Mouse (Mus musculus) hindbrain, embryonic 12.5 days (tissue): Measurements from ENCODE around the gene Dars2. TPM values are rescaled to one million over a fixed set of nuclear protein-coding genes. Genes with fewer than 3 reads are reported as not detected.
"Not testable (repeated sequence)": the region's sequence is repeated elsewhere in the genome, so short reads cannot be mapped to it uniquely, and the experiment has no call there.

Source experiments
- ATAC-seq: fragments of 200-750 bp; cut with Nextera tagmentation; 2 replicates; pipeline ENCODE4 v1.8.0; 2017; ENCODE audit warnings: moderate TSS enrichment; ENCODE audit not compliant: low FRiP score
- H3K27ac ChIP-seq: fragments of 300-500 bp; sonication (generic); 2 replicates; pipeline ENCODE4 v1.5.1; 2016; ENCODE audit warnings: mild to moderate bottlenecking
- H3K27me3 ChIP-seq: fragments of 300-500 bp; sonication (generic); 2 replicates; pipeline ENCODE4 v1.6.1; 2016; ENCODE audit warnings: mild to moderate bottlenecking
- H3K36me3 ChIP-seq: fragments of 300-500 bp; sonication (generic); 2 replicates; pipeline ENCODE4 v1.6.1; 2016; ENCODE audit warnings: mild to moderate bottlenecking
- H3K4me1 ChIP-seq: fragments of 300-500 bp; sonication (generic); 2 replicates; pipeline ENCODE4 v1.6.1; 2016
- H3K4me2 ChIP-seq: fragments of 300-500 bp; sonication (generic); replicated peaks from 2 replicates; pipeline ENCODE4 v1.6.1; 2016; ENCODE audit warnings: mild to moderate bottlenecking
- H3K4me3 ChIP-seq: fragments of 300-500 bp; sonication (generic); 2 replicates; pipeline ENCODE4 v1.5.1; 2016; ENCODE audit warnings: mild to moderate bottlenecking
- H3K9ac ChIP-seq: fragments of 300-500 bp; sonication (generic); 2 replicates; pipeline ENCODE4 v1.6.1; 2016; ENCODE audit warnings: mild to moderate bottlenecking, moderate library complexity
- H3K9me3 ChIP-seq: fragments of 300-500 bp; sonication (generic); replicated peaks from 2 replicates; pipeline ENCODE4 v1.6.1; 2016; ENCODE audit warnings: mild to moderate bottlenecking
- WGBS: fragments of 180-500 bp; shearing (Covaris S2); methylation state at CpG from one replicate; pipeline ENCODE4 v1.1.7; 2016; 5-methylcytosine and 5-hydroxymethylcytosine counted together
- polyA plus RNA-seq: library from polyadenylated mRNA; unstranded; fragments of >200 nt; fragmentation: Nextera tagmentation; extraction: Ambion mirVana; gene quantifications from 2 replicates; pipeline ENCODE4 v1.2.1, GENCODE M21; 2016

Gene Dars2
- polyA plus RNA-seq, 1 experiment from 2014 or later, result 33.5 TPM

DNA sequence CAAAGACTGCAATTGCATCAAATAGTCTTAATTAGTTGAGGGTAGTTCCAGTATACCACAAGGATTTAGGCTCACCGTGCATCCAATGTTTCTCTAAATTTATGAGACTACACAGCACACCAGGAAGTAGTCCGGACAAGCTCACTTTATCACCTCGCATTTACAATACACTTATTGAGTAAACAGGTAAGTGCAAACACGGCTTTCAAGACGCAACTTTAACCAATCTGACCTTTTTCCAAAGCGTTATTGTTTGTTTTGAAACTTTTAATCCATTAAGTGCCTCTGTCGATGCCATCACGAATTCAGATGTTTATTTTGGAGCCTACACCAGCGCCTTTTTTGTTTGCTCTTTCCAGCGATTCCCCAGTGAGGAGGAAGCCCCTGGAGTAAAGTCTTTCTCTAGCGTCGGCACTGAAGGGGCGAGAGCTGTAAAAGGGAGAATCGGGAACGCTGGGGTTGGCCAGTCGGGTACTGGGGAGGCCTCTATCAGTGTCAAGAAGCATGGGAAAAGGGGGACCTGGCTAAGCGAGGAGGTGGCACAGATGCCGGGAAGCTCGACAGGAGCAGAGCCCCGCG, 36.5 kb downstream of the Dars2 start:
- peak overlapping the region; percentile 87 for H3K27ac ChIP-seq
- H3K9me3 ChIP-seq, result no peaks in the 10 kb centered on the region
- ATAC-seq, result no peak
- H3K4me2 ChIP-seq, result peak overlapping the region; percentile 53
- no peaks in the 10 kb centered on the region for H3K27me3 ChIP-seq
- peaks cover 45% of the 10 kb centered on the region for H3K36me3 ChIP-seq
- peak overlapping the region; percentile 89 for H3K9ac ChIP-seq
- 3% methylated on average over 21 of the region's 21 CpGs for WGBS
- H3K4me3 ChIP-seq, result peak overlapping the region; percentile 81
- peaks cover 23% of the 10 kb centered on the region for H3K4me1 ChIP-seq

DNA sequence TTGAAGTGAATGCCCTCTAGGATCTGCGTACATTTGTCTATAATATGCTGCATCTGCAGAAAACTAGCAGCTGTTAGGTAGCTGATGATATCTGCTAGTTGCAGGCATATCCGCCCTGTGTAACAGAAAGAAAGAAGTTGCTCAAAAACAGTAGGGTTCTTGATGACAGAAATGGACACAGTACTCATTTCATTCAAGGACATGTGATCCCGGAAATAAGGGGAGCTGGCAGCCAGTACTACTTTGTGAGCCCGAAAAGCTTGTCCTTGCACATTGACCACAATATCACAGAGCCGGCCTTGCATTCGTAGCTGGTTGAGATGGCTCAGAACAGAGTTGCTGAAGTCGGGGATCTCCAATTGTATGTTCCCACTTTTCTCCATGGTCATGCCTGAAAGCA, 38.1 kb downstream of the Dars2 start:
- Histone ChIP-seq H3K4me1 (peaks cover 17% of the 10 kb centered on the region), H3K4me2 (no peak overlapping the region), H3K27ac (no peak overlapping the region), H3K9ac (no peak overlapping the region), H3K9me3 (no peaks in the 10 kb centered on the region), H3K27me3 (no peaks in the 10 kb centered on the region), H3K36me3 (peaks cover 32% of the 10 kb centered on the region), H3K4me3 (no peak overlapping the region)
- no peak for ATAC-seq
- WGBS, result 92% methylated on average over 7 of the region's 7 CpGs

DNA sequence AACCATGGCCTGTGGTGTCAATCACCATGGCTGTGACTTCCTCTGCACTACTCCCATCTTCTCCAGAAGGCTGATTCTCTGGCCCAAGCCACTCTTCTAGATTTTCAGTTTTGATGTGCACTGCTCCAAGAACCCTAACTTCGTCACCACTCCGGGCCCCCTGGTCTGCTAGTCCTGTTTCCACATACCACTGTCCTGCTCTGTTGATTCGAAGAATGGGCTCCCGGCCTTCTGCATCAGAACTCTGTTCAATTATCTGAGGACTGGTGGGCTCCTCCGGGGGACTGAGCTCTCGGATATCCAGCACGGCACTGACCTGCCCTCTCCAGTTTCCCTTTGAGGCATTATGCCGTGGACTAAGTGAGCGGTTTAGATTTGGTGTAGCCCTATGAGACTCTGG, 38.6 kb downstream of the Dars2 start:
- no peaks in the 10 kb centered on the region for H3K9me3 ChIP-seq
- H3K4me2 ChIP-seq, result no peak overlapping the region
- peaks cover 14% of the 10 kb centered on the region for H3K4me1 ChIP-seq
- H3K4me3 ChIP-seq, result no peak overlapping the region
- 88% methylated on average over 9 of the region's 9 CpGs for WGBS
- ATAC-seq, result no peak
- H3K27ac ChIP-seq, result no peak overlapping the region
- peaks cover 34% of the 10 kb centered on the region for H3K36me3 ChIP-seq
- no peak overlapping the region for H3K9ac ChIP-seq
- H3K27me3 ChIP-seq, result no peaks in the 10 kb centered on the region

- Histone ChIP-seq H3K36me3 (peaks cover 35% of the 10 kb centered on the region), H3K9ac (no peak overlapping the region), H3K27ac (no peak overlapping the region), H3K4me1 (peaks cover 8% of the 10 kb centered on the region), H3K4me2 (no peak overlapping the region), H3K27me3 (no peaks in the 10 kb centered on the region), H3K9me3 (no peaks in the 10 kb centered on the region), H3K4me3 (no peak overlapping the region)
- WGBS, result 94% methylated on average over 3 of the region's 3 CpGs
- no peak for ATAC-seq
Measured at GRCm38 (mm10) chr1:161030058-161030457, 40.4 kb downstream of the Dars2 start.

GRCm38 (mm10) chr1:161028427-161028826, 42.0 kb downstream of the Dars2 start:
- 93% methylated on average over 1 of the region's 1 CpGs for WGBS
- H3K36me3 ChIP-seq, result peaks cover 35% of the 10 kb centered on the region
- H3K9ac ChIP-seq, ATAC-seq, H3K27ac ChIP-seq, H3K27me3 ChIP-seq, H3K4me1 ChIP-seq, H3K9me3 ChIP-seq, H3K4me2 ChIP-seq, H3K4me3 ChIP-seq: not testable (repeated sequence)

DNA sequence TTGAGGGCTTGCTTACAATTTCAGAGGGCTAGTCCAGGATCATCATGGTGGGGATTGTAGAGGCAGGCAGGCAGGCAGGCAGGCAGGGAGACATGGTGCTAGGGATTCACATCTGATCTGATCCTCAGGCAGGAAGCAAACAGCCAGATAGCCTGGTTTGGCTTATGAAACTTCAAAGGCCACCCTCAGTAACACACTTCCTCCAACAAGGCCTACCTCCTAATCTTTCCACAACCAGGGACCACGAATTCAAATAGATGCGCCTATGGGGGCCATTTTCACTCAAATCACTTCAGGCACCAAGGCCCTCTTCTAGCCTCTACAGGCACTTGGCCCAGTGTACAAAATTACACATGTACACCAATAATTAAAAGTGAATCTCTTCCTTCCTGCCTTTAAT, 43.3 kb downstream of the Dars2 start:
- no peak overlapping the region for H3K9ac ChIP-seq
- H3K4me2 ChIP-seq, result no peak overlapping the region
- 83% methylated on average over 2 of the region's 2 CpGs for WGBS
- peaks cover 35% of the 10 kb centered on the region for H3K36me3 ChIP-seq
- no peak overlapping the region for H3K4me3 ChIP-seq
- H3K27me3 ChIP-seq, result no peaks in the 10 kb centered on the region
- no peak for ATAC-seq
- no peaks in the 10 kb centered on the region for H3K4me1 ChIP-seq
- no peaks in the 10 kb centered on the region for H3K9me3 ChIP-seq
- no peak overlapping the region for H3K27ac ChIP-seq

DNA sequence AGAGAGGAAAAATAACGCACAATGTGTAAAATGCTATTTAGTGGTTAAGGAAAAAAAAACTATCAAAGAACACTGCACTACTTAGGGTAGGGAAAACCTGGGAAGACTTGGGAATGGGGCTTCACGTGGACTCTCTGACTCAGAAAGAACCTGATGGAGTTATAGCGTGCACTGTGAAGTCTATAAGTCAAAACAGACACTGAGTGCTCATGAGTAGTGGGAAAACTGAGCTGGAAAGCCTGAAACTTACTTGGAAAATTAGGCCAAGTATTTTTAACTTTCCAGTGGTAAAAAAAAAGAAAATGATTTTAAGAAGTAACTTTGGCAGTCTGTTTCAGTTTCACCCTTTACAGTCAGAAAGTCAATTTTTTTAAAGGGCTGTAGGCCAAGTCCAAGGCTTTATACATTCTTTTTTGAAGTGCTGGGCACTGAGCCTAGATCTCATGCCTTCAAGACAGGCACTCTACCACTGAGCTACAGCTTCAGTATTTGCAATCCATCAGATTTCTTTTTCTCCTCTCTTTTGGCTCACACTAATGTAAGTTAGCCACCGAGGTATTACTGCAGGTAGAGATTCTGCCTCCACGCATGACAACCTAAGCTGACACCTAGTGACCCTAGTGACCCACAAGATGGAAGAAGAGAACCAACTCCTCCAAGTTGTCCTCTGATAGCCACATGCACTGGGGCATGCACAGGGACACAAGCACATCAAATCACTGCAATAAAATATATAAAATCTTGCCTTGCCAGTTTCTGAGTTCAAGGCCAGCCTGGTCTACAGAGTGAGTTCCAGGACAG, 44.8 kb downstream of the Dars2 start:
- 83% methylated on average over 5 of the region's 5 CpGs for WGBS
- no peak overlapping the region for H3K27ac ChIP-seq
- H3K36me3 ChIP-seq, result peaks cover 26% of the 10 kb centered on the region
- H3K9ac ChIP-seq, result no peak overlapping the region
- H3K4me1 ChIP-seq, result no peaks in the 10 kb centered on the region
- H3K4me2 ChIP-seq, result no peak overlapping the region
- no peaks in the 10 kb centered on the region for H3K27me3 ChIP-seq
- no peaks in the 10 kb centered on the region for H3K9me3 ChIP-seq
- no peak for ATAC-seq
- H3K4me3 ChIP-seq, result no peak overlapping the region

DNA sequence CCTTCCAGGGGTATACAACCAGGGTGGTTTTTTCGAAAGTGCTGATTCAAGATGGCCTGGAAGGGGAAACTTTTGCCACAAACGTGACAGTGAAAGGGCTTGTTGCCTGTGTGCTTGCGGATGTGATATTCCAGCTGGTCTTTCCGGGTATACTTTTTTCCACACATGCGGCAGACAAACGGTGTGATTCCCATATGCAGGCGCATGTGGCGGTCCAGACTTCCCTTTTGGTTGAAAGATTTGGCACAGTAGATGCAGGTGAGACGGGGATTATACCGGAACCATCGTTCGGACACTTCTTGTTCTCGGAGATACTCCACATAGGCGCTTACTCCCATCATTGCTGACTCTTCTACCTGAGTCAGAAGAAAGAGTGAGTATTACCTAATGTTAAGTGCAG, 50.4 kb downstream of the Dars2 start:
- Histone ChIP-seq H3K4me1 (no peaks in the 10 kb centered on the region), H3K27me3 (no peaks in the 10 kb centered on the region), H3K9me3 (no peaks in the 10 kb centered on the region), H3K9ac (no peak overlapping the region), H3K4me3 (no peak overlapping the region), H3K4me2 (no peak overlapping the region), H3K27ac (no peak overlapping the region), H3K36me3 (peaks cover 39% of the 10 kb centered on the region)
- ATAC-seq, result no peak
- 94% methylated on average over 14 of the region's 14 CpGs for WGBS

DNA sequence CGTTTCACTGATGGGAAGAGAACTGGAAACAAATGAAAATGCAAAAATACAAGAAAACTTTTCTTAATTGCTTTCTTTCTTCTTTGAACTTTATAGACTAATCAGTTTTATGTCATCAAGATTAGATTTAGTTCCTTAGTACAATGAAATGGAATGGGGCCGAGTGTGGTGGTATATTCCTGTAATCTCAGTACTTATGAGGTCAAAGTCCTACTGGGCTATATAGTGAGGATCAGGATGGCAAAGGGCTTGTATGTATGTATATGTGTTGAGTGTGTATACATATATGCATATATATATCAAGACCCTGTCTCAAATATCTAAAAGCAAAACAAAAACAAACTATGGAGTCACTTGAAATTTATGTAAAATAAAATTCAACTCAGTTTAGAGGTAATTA, 54.1 kb downstream of the Dars2 start:
- Histone ChIP-seq H3K27me3 (no peaks in the 10 kb centered on the region), H3K9me3 (no peaks in the 10 kb centered on the region), H3K9ac (no peak overlapping the region), H3K36me3 (peaks cover 47% of the 10 kb centered on the region), H3K4me3 (no peak overlapping the region), H3K27ac (no peak overlapping the region), H3K4me1 (no peaks in the 10 kb centered on the region), H3K4me2 (no peak overlapping the region)
- 91% methylated on average over 2 of the region's 2 CpGs for WGBS
- ATAC-seq, result no peak

GRCm38 (mm10) chr1:161010436-161010835, 60.0 kb downstream of the Dars2 start:
- Histone ChIP-seq H3K27ac (no peak overlapping the region), H3K36me3 (peaks cover 22% of the 10 kb centered on the region), H3K27me3 (no peaks in the 10 kb centered on the region), H3K4me3 (no peak overlapping the region), H3K4me2 (no peak overlapping the region), H3K9ac (no peak overlapping the region), H3K9me3 (no peaks in the 10 kb centered on the region), H3K4me1 (no peaks in the 10 kb centered on the region)
- ATAC-seq, result no peak
- 92% methylated on average over 4 of the region's 4 CpGs for WGBS

GRCm38 (mm10) chr1:161008038-161008437, 62.4 kb downstream of the Dars2 start:
- ATAC-seq, result no peak
- Histone ChIP-seq H3K9ac (no peak overlapping the region), H3K27ac (no peak overlapping the region), H3K9me3 (no peaks in the 10 kb centered on the region), H3K36me3 (peaks cover 20% of the 10 kb centered on the region), H3K27me3 (no peaks in the 10 kb centered on the region), H3K4me2 (no peak overlapping the region), H3K4me1 (no peaks in the 10 kb centered on the region), H3K4me3 (no peak overlapping the region)
- WGBS, result 98% methylated on average over 2 of the region's 2 CpGs

DNA sequence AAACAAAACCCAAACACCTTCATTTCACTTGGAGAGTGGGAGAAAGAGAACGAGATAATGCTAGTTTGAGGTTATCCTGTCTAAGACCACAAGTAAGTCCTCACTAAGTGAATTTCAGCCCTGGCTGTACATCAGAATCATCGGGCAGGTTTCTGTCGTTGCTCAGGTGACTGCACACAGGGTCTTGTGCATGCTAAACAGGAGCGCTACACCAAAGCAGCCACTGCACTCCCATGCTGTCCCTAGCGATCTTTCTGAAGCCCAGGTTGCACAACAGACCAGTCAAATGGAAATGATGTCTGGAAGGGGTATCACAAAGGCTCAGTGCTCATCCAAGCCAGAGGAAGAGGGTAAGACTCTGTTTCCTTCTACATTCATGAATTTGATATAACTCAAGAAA, 64.0 kb downstream of the Dars2 start:
- Histone ChIP-seq H3K36me3 (peaks cover 10% of the 10 kb centered on the region; the same call in 1 of the 2 replicates), H3K4me1 (no peaks in the 10 kb centered on the region), H3K4me2 (no peak overlapping the region), H3K9ac (no peak overlapping the region), H3K4me3 (no peak overlapping the region), H3K9me3 (no peaks in the 10 kb centered on the region), H3K27me3 (no peaks in the 10 kb centered on the region), H3K27ac (no peak overlapping the region)
- ATAC-seq, result no peak
- 89% methylated on average over 5 of the region's 5 CpGs for WGBS

- no peak for ATAC-seq
- 68% methylated on average over 3 of the region's 3 CpGs for WGBS
- H3K4me3 ChIP-seq, result no peak overlapping the region
- no peaks in the 10 kb centered on the region for H3K9me3 ChIP-seq
- no peaks in the 10 kb centered on the region for H3K4me1 ChIP-seq
- no peaks in the 10 kb centered on the region for H3K27me3 ChIP-seq
- H3K27ac ChIP-seq, result no peak overlapping the region
- H3K4me2 ChIP-seq, result no peak overlapping the region
- H3K9ac ChIP-seq, result no peak overlapping the region
- H3K36me3 ChIP-seq, result peaks cover 9% of the 10 kb centered on the region; the same call in 1 of the 2 replicates
Measured at GRCm38 (mm10) chr1:161005526-161005925, 64.9 kb downstream of the Dars2 start.
